Mouse (Mus musculus): ENCODE data around the gene Agpat3. TPM values are rescaled to one million over a fixed set of nuclear protein-coding genes. Genes with fewer than 3 reads are reported as not detected.

The Agpat3 gene
- total and polyA plus RNA-seq, 2 experiments from 2014 or later, result 96.8 to 106 TPM

DNA sequence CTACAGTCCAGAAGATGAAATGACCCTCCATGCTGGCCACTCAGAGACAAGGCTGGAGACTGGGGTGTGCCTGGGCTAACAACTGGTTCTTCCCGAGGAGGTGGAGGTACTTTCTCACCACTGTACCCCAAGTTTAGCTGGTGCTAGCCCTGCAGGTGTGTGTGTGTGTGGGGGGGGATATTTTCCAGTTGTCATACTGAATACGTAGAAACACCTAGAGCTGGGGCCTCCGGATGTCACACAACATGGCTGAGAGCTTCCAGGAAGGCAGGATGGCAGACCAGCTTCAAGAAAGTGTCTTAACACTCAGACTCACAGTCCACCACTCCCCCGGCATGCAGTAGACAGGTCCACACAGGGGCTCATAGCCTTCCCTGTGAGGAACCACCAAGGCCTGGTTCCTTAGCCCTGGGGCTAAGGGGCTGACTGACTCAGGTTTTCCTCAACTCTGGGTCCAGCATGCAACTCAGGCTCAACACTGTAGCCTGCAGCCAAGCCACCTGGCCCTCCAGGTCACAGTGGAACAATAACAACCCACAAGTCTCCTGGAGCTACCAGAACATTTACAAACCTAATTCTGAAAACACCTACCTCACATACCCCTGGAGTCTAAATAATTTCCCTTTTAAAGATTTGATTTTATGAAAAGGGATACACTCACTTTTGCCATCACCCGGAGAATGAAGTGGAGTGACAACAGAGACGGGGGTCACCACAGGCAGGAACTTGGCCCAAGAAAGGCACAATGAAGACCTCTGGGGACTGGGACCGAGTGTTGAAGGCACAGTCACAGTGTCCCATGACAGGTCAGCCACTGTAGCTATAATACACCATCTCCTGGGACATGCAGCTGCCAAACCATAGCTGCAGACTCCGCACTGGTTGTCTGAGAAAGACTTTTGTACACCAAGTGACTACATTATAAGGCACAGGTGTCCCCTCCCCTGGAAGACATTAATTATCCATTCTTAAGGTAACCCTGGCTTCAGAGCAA, 53.3 kb downstream of the Agpat3 start:
- WGBS, result 90% methylated on average over 8 of the region's 8 CpGs
- Histone ChIP-seq H3K4me2 (ENCODE audit: low read depth, low read length, poor library complexity, severe bottlenecking) (no peak overlapping the region), H3K4me3 (ENCODE audit: low read depth, low read length) (no peak overlapping the region), H3K9ac (replicated peaks; ENCODE audit: low read length, poor library complexity, severe bottlenecking) (no peak overlapping the region), H3K36me3 (ENCODE audit: insufficient read depth, low read length) (0 out of 2 replicates have a peak, but pooled peaks cover 3% of the 10 kb centered on the region), H3K27ac (ENCODE audit: low read depth, low read length) (peak overlapping the region; percentile 44; the same call in 1 of the 2 replicates), H3K4me1 (ENCODE audit: insufficient read depth, low read length) (0 out of 2 replicates have a peak, but pooled peaks cover 4% of the 10 kb centered on the region), H3K27me3 (ENCODE audit: insufficient read depth, low read length) (no peaks in the 10 kb centered on the region), H3K9me3 (ENCODE audit: low read length) (no peaks in the 10 kb centered on the region)
- DNase-seq (ENCODE audit: low spot score) (no peak), ATAC-seq (ENCODE audit: low FRiP score) (no peak)
- TF ChIP-seq CTCF (IDR thresholded peaks at IDR 0.05), result no peak

DNA sequence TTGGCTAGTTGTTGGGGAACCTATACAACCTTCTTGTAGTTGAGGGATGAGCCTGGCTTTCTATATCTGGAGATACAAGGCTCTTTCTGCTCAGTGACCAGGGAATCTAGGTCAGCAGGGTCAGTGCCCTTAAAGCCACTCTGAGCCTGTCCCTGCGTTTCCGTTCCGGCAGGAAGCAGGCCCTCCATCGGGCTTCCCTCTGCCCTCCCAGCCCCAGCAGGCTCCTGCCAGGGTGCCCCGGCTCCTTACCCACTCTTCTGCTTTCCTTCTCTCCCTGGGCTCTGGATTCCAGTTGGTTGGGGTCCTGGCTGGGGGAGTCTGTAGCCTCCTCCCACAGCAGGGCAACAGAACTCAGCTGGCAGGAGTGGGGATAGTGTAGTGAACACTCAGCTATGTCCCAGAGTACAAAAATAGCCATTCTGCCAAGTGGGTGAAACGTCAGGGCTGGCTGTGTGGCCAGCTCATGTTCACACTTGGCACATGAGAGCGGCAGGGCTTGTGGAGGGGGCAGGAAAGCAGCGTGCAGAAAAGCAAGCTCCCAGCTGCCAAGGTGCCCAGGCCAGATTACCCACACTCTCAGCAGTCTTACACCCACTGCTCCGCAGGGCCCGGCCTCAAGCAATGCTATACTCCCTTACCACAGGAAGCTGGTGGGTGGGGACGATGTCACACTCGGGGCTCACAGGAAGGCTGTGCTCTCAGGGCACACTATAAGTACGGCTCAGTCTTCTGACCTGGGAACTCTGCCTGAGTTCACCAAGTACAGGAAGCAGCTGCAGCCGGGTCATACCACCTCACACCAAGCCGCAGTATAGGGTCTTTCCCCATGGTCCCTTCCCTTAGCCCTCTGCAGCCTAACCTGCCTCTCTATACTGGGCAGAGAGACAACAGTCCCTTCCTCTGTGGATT, 54.5 kb downstream of the Agpat3 start:
- 59% methylated on average over 15 of the region's 15 CpGs for WGBS

DNA sequence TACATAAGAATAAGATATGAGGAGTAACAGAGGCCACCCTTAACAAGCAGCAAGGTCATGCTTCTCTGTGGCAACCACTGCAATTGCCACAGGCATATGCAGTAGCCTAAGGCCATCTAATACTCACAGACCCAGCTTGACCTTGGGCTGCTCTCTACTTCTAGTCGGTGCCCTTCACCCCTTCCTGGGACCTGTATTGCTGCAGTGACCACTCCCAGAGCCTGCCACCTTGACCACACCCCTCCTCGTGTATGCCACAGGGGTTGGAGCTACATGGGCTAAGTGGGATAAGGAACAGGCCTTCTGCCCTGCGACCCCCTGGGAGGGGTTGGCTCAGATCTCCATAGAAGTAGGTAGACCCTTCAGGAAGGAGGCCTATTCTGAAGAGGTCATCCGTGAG, 55.3 kb downstream of the Agpat3 start:
- no peak for DNase-seq (ENCODE audit: low spot score)
- H3K36me3 ChIP-seq (ENCODE audit: insufficient read depth, low read length), result no peaks in the 10 kb centered on the region
- WGBS, result 87% methylated on average over 4 of the region's 4 CpGs

More for the DNA sequence above, 54.5 kb downstream of the Agpat3 start:
- Histone ChIP-seq H3K4me2 (ENCODE audit: low read depth, low read length, poor library complexity, severe bottlenecking) (no peak overlapping the region), H3K9ac (replicated peaks; ENCODE audit: low read length, poor library complexity, severe bottlenecking) (no peak overlapping the region), H3K4me1 (ENCODE audit: insufficient read depth, low read length) (0 out of 2 replicates have a peak, but pooled peaks cover 4% of the 10 kb centered on the region), H3K36me3 (ENCODE audit: insufficient read depth, low read length) (no peaks in the 10 kb centered on the region), H3K27ac (ENCODE audit: low read depth, low read length) (peak overlapping the region; percentile 67; the same call in 1 of the 2 replicates), H3K4me3 (ENCODE audit: low read depth, low read length) (no peak overlapping the region), H3K27me3 (ENCODE audit: insufficient read depth, low read length) (no peaks in the 10 kb centered on the region), H3K9me3 (ENCODE audit: low read length) (no peaks in the 10 kb centered on the region)
- ATAC-seq (ENCODE audit: low FRiP score) (peak; percentile 88), DNase-seq (ENCODE audit: low spot score) (peak; percentile 86)
- no peak for TF ChIP-seq CTCF (IDR thresholded peaks at IDR 0.05)

DNA sequence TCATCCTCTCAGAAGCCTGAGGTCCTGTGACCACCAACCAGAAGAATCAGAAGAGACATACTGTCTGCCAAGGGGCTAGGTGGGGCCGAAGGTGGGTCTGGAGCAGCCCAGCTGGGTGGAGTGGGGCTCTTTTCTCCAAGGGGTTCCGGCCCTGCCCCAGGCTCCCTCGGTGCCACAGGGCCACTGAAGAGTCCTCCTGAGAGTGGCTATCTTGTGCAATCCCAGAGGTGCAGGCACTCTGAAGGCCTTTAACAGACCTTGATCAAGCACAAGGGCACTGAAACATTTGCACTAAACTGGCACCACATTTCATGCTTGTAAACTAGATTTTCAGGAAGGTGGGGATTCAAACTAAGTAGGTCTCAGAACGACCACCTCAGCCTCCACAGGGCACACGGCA, 55.9 kb downstream of the Agpat3 start:
- no peak for ATAC-seq (ENCODE audit: low FRiP score)
- H3K36me3 ChIP-seq (ENCODE audit: insufficient read depth, low read length), result no peaks in the 10 kb centered on the region
- H3K9ac ChIP-seq (replicated peaks; ENCODE audit: low read length, poor library complexity, severe bottlenecking), result no peak overlapping the region
- no peak for TF ChIP-seq CTCF (IDR thresholded peaks at IDR 0.05)
- no peak overlapping the region for H3K4me2 ChIP-seq (ENCODE audit: low read depth, low read length, poor library complexity, severe bottlenecking)
- DNase-seq (ENCODE audit: low spot score), result no peak
- no peak overlapping the region for H3K4me3 ChIP-seq (ENCODE audit: low read depth, low read length)
- WGBS, result 88% methylated on average over 5 of the region's 5 CpGs
- no peak overlapping the region for H3K27ac ChIP-seq (ENCODE audit: low read depth, low read length)
- no peaks in the 10 kb centered on the region for H3K27me3 ChIP-seq (ENCODE audit: insufficient read depth, low read length)
- H3K9me3 ChIP-seq (ENCODE audit: low read length), result no peaks in the 10 kb centered on the region
- 0 out of 2 replicates have a peak, but pooled peaks cover 4% of the 10 kb centered on the region for H3K4me1 ChIP-seq (ENCODE audit: insufficient read depth, low read length)

More for the DNA sequence above, 55.3 kb downstream of the Agpat3 start:
- peak overlapping the region; percentile 43; the same call in 1 of the 2 replicates for H3K27ac ChIP-seq (ENCODE audit: low read depth, low read length)
- no peak for TF ChIP-seq CTCF (IDR thresholded peaks at IDR 0.05)
- 0 out of 2 replicates have a peak overlapping the region, but pooled peaks have one; percentile 19 for H3K9ac ChIP-seq (replicated peaks; ENCODE audit: low read length, poor library complexity, severe bottlenecking)
- no peak overlapping the region for H3K4me2 ChIP-seq (ENCODE audit: low read depth, low read length, poor library complexity, severe bottlenecking)
- no peaks in the 10 kb centered on the region for H3K9me3 ChIP-seq (ENCODE audit: low read length)
- no peaks in the 10 kb centered on the region for H3K27me3 ChIP-seq (ENCODE audit: insufficient read depth, low read length)
- 0 out of 2 replicates have a peak, but pooled peaks cover 4% of the 10 kb centered on the region for H3K4me1 ChIP-seq (ENCODE audit: insufficient read depth, low read length)
- H3K4me3 ChIP-seq (ENCODE audit: low read depth, low read length), result no peak overlapping the region
- ATAC-seq (ENCODE audit: low FRiP score), result no peak

DNA sequence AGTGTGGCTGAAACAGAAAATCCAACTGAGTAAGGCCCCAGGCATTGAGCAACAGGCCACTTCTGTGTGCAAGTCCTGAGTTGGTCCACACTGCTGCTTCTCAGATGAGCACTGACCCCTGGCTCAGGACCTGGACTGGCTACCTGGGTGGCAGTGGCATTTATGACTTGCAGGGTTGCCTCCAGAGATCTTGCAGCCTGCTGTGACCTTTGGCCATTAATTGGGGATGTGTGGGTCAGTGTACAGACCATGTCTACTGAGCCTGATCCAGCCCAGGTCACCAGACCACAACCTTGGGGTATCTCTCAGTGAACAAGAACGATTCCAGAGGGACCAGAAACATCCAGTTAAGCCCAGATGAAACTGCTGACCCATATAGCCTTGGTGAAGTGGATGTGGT, 58.7 kb downstream of the Agpat3 start:
- no peak for DNase-seq (ENCODE audit: low spot score)
- Histone ChIP-seq H3K9me3 (ENCODE audit: low read length) (no peaks in the 10 kb centered on the region), H3K27me3 (ENCODE audit: insufficient read depth, low read length) (no peaks in the 10 kb centered on the region), H3K9ac (replicated peaks; ENCODE audit: low read length, poor library complexity, severe bottlenecking) (no peak overlapping the region), H3K27ac (ENCODE audit: low read depth, low read length) (no peak overlapping the region), H3K4me1 (ENCODE audit: insufficient read depth, low read length) (0 out of 2 replicates have a peak, but pooled peaks cover 4% of the 10 kb centered on the region), H3K4me3 (ENCODE audit: low read depth, low read length) (no peak overlapping the region), H3K4me2 (ENCODE audit: low read depth, low read length, poor library complexity, severe bottlenecking) (no peak overlapping the region), H3K36me3 (ENCODE audit: insufficient read depth, low read length) (no peaks in the 10 kb centered on the region)
- TF ChIP-seq CTCF (IDR thresholded peaks at IDR 0.05), result no peak
- no peak for ATAC-seq (ENCODE audit: low FRiP score)
- 88% methylated on average over 1 of the region's 1 CpGs for WGBS

Data from midbrain, postnatal 0 days (tissue).